Comparison of ENCODE assay signal across 9 mouse cellular contexts in genomic region chr6:73517818-73518396, GRCm38 (mm10). TPM values are rescaled to one million over a fixed set of nuclear protein-coding genes. Genes with fewer than 3 reads are reported as not detected.
DNase-seq lines count a peak whose midpoint lies in the region; TF ChIP-seq lines count a peak whose summit lies in the region.
"Had no signal": no experiment of that assay in that cellular context is flagged by ENCODE, and none has a peak within 500 bp of the region (broad histone marks: within the 10 kb centered on the region; RNA-seq: fewer than 3 reads in every experiment).

No protein-coding gene starts in this region.

- no peaks in the 10 kb centered on the region for H3K4me1 ChIP-seq in ES-Bruce4 (ENCODE audit: control insufficient read depth, insufficient read depth, low read length)

- H3K4me3 ChIP-seq in ES-Bruce4 (ENCODE audit: low read depth, low read length): no peak overlapping the region

- H3K9me3 ChIP-seq in ES-Bruce4 (replicated peaks; ENCODE audit: control insufficient read depth, insufficient read depth, low read length, poor library complexity, severe bottlenecking): no peaks in the 10 kb centered on the region

- H3K36me3 ChIP-seq in ES-Bruce4 (ENCODE audit: control insufficient read depth, insufficient read depth, low read length, poor library complexity, severe bottlenecking): no peaks in the 10 kb centered on the region

- no peak for TF ChIP-seq EP300 in ES-Bruce4 (IDR thresholded peaks at IDR 0.05; ENCODE audit: insufficient read depth, low read depth, low read length)

- peak; percentile 88 for TF ChIP-seq CTCF in ES-Bruce4 (IDR thresholded peaks at IDR 0.05; ENCODE audit: low read depth, low read length)

- H3K9ac ChIP-seq in ES-Bruce4 (ENCODE audit: low read depth, poor library complexity, severe bottlenecking): no peak overlapping the region

- no peak for TF ChIP-seq POLR2A in ES-Bruce4 (IDR thresholded peaks at IDR 0.05; ENCODE audit: insufficient read depth, low read length)

- no peak overlapping the region for H3K27ac ChIP-seq in ES-Bruce4 (ENCODE audit: insufficient read depth, low read length)

- H3K27me3 ChIP-seq in ES-Bruce4 (ENCODE audit: control insufficient read depth, insufficient read depth, low read length, poor library complexity, severe bottlenecking): no peaks in the 10 kb centered on the region

- DNase-seq in adrenal gland, adult 8-10 months: peak; percentile 7
- DNase-seq in embryo, embryonic 10.5 days (ENCODE audit: low spot score): peak; percentile 87
- peak; percentile 63 for DNase-seq in heart, postnatal 4 days
- DNase-seq in layer of hippocampus, postnatal 14 days (ENCODE audit: low spot score in 2 of 2): peak; percentile 72 to 79
- DNase-seq in lung, postnatal 4 days: peak; percentile 28 to 41
- DNase-seq in right cerebral cortex, postnatal 36 days (ENCODE audit: low spot score in 2 of 2): peak; percentile 29 to 34
- no peak for DNase-seq in T-cell, adult 2 months (ENCODE audit: low spot score)

RNA-seq across cellular contexts. Expression of gene 4931417E11Rik, which starts 48.4 kb away (rescaled TPM):
- not detected in 2 replicates for polyA plus RNA-seq in ES-Bruce4 (2011; ENCODE audit: insufficient read depth, insufficient read length, low read depth, missing spikeins)
- not detected for total RNA-seq in adrenal gland, adult 8-10 months (2022)
- total RNA-seq in heart, postnatal 4 days (2021): not detected
- not detected for total RNA-seq in layer of hippocampus, postnatal 14 days (2021)
- polyA plus RNA-seq: spleen, adult 2 months had no signal
